Mouse (Mus musculus) kidney, adult 2 months (tissue): ENCODE data around the gene Limch1.

Source experiments
- CTCF ChIP-seq: fragments of 200-500 bp; conservative IDR thresholded peaks from 2 replicates; pipeline ENCODE4 v1.5.1; 2011; ENCODE audit warnings: low read depth, mild to moderate bottlenecking, control low read depth, low read length, moderate library complexity, mixed read lengths; ENCODE audit not compliant: insufficient read depth, insufficient read length
- POLR2A ChIP-seq: fragments of 200-500 bp; IDR thresholded peaks from one replicate; pipeline ENCODE4 v1.6.1; 2011; ENCODE audit warnings: low read depth, low read length, control low read depth

DNA sequence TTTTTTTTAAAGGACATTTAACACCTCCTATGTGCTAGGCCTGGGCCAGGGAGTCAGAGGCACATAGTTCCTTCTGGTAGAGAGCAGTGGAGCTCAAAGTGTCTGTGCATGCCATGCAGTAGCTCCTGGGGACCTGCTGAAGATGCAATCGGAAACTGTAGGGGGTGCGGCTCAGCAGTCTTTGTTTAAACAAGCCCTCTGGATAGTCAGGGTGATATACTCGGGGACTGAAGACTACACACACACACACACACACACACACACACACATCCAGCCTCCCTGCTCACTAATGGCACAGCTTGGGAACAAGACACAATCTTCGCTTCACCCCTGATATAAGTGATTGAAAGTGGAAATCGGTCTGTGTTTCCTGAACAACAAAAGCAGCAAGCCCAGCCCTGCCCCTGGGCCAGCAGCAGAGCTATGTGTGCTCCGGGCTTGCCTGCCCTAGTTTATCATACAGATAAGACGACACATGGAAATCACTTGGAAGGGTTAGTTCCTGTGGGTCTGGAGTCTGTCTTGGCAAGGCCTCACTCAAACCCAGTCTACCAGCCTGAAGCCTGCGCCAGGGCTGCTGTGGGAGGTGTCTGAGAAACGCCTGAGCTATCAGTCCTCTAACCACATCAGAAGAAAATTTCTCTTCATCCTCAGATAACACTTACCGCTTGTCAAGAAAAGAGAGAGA lies 42.2 kb upstream of the Limch1 start:
- TF ChIP-seq POLR2A (no peak), CTCF (no peak)
